Mouse (Mus musculus) embryonic fibroblast, embryonic 13.5 days (primary cell): Measurements from ENCODE around the gene Nudt2. TPM values are rescaled to one million over a fixed set of nuclear protein-coding genes. Genes with fewer than 3 reads are reported as not detected.
A peak's percentile ranks its signal among the peaks of the same experiment; 100 is the strongest.

Experiments used
- H3K27ac ChIP-seq: 2 replicates; pipeline ENCODE4 v1.5.1; 2012; ENCODE audit warnings: low read length, control low read depth, inconsistent platforms; ENCODE audit not compliant: insufficient read depth
- H3K4me1 ChIP-seq: 2 replicates; pipeline ENCODE4 v1.6.1; 2011; ENCODE audit warnings: low read length; ENCODE audit not compliant: control insufficient read depth, insufficient read depth
- H3K4me3 ChIP-seq: 2 replicates; pipeline ENCODE4 v1.5.1; 2011; ENCODE audit warnings: mild to moderate bottlenecking, control low read depth, low read length; ENCODE audit not compliant: insufficient read depth
- CTCF ChIP-seq: IDR thresholded peaks from 2 replicates; pipeline ENCODE4 v1.5.1; 2011; ENCODE audit warnings: mild to moderate bottlenecking, control low read depth, low read length, moderate library complexity, borderline replicate concordance; ENCODE audit not compliant: insufficient read depth
- POLR2A ChIP-seq: IDR thresholded peaks from 2 replicates; pipeline ENCODE4 v1.6.1; 2011; ENCODE audit warnings: low read depth, mild to moderate bottlenecking, control low read depth, low read length, moderate library complexity
- polyA plus RNA-seq: library from polyadenylated mRNA; stranded (reverse); fragments of >200 nt; gene quantifications from 2 replicates; pipeline ENCODE4 v1.2.4, GENCODE M21; 2011; ENCODE audit warnings: low read depth; ENCODE audit not compliant: missing spikeins, insufficient read length

Nudt2 gene
- polyA plus RNA-seq, 1 experiment = 28.6 TPM

- H3K27ac ChIP-seq = no peak overlapping the region
- TF ChIP-seq CTCF (no peak), POLR2A (no peak)
Observed at GRCm38 (mm10) chr4:41502171-41502940, 37.4 kb downstream of the Nudt2 start.

GRCm38 (mm10) chr4:41502986-41503412, 38.0 kb downstream of the Nudt2 start, which contains the start of gene AI464131:
TSS of gene AI464131 (minus strand) at chr4:41503076.
- Histone ChIP-seq H3K27ac (no peak within 1 kb of the TSS), H3K4me3 (peak within 1 kb of the TSS; percentile 48), H3K4me1 (no peaks in the 10 kb centered on the region)
- peak; percentile 68 for TF ChIP-seq POLR2A
- no peak for TF ChIP-seq CTCF

More at GRCm38 (mm10) chr4:41502171-41502940, 37.4 kb downstream of the Nudt2 start:
- Histone ChIP-seq H3K4me1 (no peaks in the 10 kb centered on the region), H3K4me3 (peak overlapping the region; percentile 48)

GRCm38 (mm10) chr4:41504325-41504724, 39.4 kb downstream of the Nudt2 start:
- Histone ChIP-seq H3K4me3 (no peak overlapping the region), H3K27ac (no peak overlapping the region), H3K4me1 (no peaks in the 10 kb centered on the region)
- TF ChIP-seq CTCF = no peak
- TF ChIP-seq POLR2A = no peak

- Histone ChIP-seq H3K27ac (no peak overlapping the region), H3K4me1 (no peaks in the 10 kb centered on the region), H3K4me3 (no peak overlapping the region)
- TF ChIP-seq CTCF = no peak
- TF ChIP-seq POLR2A = no peak
Observed at GRCm38 (mm10) chr4:41505131-41505551, 40.2 kb downstream of the Nudt2 start.

GRCm38 (mm10) chr4:41506156-41506555, 41.2 kb downstream of the Nudt2 start:
- H3K4me1 ChIP-seq = no peaks in the 10 kb centered on the region
- H3K27ac ChIP-seq = no peak overlapping the region
- TF ChIP-seq POLR2A = no peak
- TF ChIP-seq CTCF = no peak
- H3K4me3 ChIP-seq = no peak overlapping the region

GRCm38 (mm10) chr4:41506906-41507305, 42.0 kb downstream of the Nudt2 start:
- Histone ChIP-seq H3K27ac (no peak overlapping the region), H3K4me3 (peak overlapping the region; percentile 37), H3K4me1 (no peaks in the 10 kb centered on the region)
- TF ChIP-seq CTCF = no peak
- peak; percentile 71 for TF ChIP-seq POLR2A

GRCm38 (mm10) chr4:41507326-41507924, 42.5 kb downstream of the Nudt2 start:
- TF ChIP-seq POLR2A = no peak
- no peak for TF ChIP-seq CTCF
- H3K4me1 ChIP-seq = no peaks in the 10 kb centered on the region
- no peak overlapping the region for H3K27ac ChIP-seq
- peak overlapping the region; percentile 37 for H3K4me3 ChIP-seq

- TF ChIP-seq POLR2A (no peak), CTCF (no peak)
Observed at GRCm38 (mm10) chr4:41507998-41508397, 43.0 kb downstream of the Nudt2 start.

GRCm38 (mm10) chr4:41513309-41513708, 48.4 kb downstream of the Nudt2 start:
- TF ChIP-seq POLR2A (no peak), CTCF (no peak)
- Histone ChIP-seq H3K4me3 (no peak overlapping the region), H3K27ac (no peak overlapping the region), H3K4me1 (no peaks in the 10 kb centered on the region)

More at GRCm38 (mm10) chr4:41507998-41508397, 43.0 kb downstream of the Nudt2 start:
- Histone ChIP-seq H3K4me1 (no peaks in the 10 kb centered on the region), H3K27ac (no peak overlapping the region), H3K4me3 (no peak overlapping the region)

- no peak for TF ChIP-seq POLR2A
- H3K4me1 ChIP-seq = no peaks in the 10 kb centered on the region
- no peak overlapping the region for H3K27ac ChIP-seq
Observed at GRCm38 (mm10) chr4:41513714-41514113, 48.8 kb downstream of the Nudt2 start.

More at GRCm38 (mm10) chr4:41513714-41514113, 48.8 kb downstream of the Nudt2 start:
- H3K4me3 ChIP-seq = no peak overlapping the region
